Mouse (Mus musculus) right cerebral cortex, postnatal 25 days (tissue): ENCODE measurements around the gene Crat.

Source experiments
- DNase-seq: peaks from one replicate; pipeline ENCODE4 v3.0.0; 2022

Crat gene

DNA sequence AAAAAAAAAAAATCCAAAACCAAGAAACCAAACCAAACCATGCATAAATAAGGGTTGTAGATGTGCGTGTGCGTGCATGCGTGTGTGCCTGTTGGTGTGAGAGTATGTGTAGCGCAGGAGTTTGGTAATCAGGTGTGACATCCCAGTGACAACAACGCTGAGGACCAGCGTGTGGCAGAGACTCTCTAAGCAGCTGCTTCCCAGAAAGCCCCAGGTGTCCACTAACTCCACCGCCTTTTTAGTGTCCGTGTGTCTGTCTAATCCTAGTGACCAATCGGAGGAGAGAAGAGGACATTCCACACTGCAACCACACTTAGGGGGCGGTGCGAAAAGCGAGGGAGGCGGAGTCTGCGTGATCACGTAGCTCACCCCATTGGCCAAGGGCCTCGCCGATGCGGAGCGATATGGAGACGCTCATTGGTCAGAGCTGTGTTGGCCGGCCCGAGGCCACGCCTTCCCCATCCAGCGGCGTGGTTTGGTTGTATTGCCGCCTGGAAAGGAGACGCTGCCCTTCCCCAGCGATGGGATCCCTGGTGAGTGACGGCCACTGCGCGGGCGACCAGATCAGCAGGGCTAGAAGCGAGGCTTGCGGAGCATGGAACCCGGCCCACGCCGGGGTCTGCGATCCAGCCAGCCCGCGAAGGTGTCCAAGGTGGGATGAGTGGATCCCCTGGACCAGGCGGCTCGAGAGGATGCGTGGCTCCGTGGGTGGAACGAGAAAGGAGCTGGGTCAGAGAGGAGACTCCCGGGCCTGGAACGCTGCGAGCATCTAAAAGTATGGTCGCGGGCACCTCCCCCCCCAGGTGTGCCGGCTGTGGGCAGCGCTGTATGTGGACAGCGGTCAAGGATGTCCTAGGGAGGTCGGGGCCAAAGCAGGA, 51.6 kb downstream of the Crat start, which contains the start of gene Miga2:
Miga2 (plus strand) TSS at position 461 of the 878 bp plus-strand sequence.
- peak; percentile 99 for DNase-seq

DNA sequence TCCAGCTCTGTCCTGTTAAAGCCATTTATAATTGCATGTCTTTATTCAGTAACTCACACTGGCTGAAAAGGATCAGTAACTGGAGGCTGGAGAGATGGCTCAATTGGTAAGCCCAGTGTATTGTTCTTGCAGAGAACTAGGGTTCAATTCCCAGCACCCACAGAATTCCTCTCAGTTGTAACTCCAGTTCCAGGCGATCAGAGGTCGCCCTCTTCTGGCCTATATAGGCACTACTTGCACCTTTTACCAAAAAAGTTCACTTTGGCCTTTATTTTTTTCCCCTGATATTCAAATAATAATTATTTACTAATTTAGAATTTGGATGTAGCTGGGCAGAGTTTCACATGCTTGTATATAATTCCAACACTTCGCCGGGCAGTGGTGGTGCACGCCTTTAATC, 52.7 kb downstream of the Crat start:
- no peak for DNase-seq

DNA sequence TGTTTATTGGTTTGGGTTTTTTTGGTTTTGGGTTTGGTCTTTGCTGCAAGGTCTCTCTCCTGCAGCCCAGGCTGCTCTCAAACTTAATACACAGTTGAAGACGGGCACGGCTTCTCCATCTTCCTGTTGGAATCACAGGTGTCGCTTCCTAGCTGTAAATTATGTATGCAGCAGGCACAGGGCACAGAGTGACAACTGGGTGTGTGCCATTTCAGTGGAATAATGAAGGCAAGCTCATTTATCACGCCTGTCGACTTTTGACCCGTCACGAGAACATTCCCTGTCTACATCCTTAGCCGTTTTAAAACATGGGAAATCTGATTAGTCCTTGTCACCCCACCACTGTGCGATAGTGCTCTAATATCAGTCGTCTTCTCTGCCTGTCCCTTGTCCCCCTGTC, 55.0 kb downstream of the Crat start:
- no peak for DNase-seq

DNA sequence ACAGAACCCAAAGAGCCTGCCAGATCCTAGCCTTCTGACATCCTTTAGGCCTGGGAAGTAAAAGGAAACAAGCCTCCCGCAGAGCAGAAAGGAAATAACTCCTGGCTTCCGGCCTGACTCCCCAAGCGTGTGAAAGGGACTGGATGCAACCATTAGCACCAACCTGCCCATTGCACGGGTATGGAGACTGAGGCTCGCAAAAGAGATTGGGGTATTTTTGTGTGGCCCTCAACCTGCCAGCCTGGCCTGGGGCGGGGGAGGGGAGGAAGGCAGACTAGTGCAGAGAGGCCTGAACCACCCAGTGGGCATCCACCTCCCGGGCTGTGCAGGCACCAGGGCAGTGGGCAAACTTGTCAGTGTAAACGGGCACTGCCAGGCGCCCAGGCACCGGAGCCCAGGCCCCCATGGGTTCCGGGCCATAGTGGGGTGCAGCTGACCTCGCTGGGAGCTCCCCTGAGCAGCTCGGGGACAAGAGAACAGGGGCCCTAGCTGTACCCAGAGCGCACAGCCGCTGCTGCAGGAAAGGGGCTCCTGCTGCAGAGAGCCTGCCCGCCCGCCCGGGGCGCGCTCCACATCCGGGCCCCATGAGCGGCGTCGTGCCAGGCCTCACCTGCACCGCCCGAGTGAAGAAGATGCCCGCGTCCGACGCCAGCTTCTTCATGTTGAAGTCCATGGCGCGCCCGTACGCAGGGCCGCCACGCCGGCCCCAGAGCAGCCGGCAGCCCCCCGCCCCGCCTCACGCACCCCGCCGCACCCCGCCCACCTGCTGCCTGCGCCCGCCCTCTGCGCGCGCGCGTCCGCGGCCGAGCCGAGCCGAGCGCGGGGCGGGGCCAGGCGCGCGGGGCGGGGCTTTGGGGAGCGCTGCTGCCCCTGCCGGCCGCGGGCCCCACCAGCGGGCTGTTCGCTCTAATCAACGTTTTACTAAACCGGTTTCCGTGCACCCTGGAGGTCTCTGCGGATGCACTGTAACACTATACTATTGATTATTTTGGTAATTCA, 56.8 kb downstream of the Crat start, which contains the start of gene Sh3glb2:
Sh3glb2 (minus strand) TSS at position 805 of the 999 bp plus-strand sequence.
- DNase-seq: peak; percentile 87

DNA sequence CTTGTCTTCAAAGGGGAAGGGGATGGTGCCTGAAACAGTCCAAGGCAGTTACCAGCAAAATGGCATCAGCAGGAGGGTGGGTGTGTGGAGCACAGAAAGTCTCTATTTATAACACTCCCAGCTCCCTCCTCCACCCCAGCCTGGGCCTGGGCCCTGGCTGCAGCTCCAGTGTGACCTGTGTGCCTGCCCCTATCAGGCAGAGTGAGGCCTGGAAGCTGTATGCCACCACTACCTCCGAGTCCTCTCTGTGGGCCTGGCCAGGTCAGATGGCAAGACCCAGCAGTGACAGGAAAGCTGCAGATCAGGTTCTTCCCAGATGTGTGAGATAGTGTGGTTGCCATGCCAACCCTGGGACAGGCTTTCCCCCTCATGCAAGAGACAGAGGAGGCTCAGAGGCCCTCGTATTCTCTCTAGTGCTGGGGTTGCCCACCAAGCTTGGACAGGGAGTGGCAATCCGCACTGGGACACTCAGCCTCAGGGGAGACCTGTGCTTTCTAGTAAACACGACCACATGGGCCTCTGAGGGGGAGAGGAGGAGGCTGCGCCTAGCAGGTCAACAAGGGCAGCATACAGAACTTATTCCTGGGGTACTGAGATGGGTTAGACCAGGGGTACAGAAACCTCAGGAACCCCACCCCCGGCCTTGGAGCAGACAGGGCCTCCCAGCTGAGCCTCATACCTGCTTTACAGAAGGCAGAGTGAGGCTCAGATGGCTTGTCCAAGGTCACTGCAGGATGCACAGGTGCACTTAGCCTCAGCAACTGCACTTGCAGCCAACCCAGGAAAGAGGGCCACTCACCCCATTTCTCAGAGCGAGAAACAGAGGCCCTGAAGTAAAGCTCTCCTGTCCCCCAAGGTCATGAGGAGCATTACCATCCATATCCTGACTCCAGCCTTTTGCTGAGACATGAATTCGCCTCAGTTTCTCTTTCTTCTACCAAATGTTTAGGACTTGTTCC, 57.8 kb downstream of the Crat start:
- DNase-seq: peak; percentile 52

DNA sequence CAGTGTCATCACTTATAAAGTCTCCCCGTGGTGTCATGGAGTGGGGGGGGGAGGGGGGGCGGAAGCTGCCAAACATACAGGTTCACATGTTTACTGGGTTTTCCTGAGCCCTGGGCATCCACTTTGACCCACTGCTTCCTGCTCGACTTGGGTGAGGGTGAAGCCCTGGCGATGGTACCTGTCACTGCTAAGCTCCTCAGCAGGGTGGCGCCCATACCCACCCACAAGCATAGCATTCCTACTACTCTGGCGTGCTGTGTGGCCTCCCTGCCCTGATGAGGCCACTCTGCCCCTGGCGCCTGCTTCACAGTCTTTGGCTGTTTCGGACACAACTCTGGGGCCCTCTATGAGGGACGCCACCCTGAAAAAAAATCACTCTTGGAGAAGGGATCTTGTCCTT, 58.7 kb downstream of the Crat start:
- DNase-seq: no peak

DNA sequence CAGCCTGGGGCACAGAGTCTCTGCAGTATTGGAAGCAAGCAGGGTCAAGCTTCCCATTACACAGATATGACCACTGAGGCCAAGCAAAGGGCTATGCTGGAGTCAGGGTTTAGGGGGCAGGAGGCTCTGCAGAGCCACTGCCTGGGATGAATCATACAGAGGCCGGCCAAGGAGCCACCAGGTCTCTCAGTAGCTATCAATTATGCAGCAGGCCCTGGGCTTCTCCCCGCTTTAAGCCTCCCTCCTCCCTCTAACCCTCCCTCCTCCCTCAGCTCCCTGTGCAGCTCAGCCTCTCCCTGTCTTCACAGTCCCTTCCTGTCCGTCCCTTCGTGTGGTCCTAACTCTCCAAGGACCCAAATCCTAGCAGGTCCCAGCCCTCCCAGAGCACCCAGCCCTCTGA, 59.3 kb downstream of the Crat start:
- no peak for DNase-seq

DNA sequence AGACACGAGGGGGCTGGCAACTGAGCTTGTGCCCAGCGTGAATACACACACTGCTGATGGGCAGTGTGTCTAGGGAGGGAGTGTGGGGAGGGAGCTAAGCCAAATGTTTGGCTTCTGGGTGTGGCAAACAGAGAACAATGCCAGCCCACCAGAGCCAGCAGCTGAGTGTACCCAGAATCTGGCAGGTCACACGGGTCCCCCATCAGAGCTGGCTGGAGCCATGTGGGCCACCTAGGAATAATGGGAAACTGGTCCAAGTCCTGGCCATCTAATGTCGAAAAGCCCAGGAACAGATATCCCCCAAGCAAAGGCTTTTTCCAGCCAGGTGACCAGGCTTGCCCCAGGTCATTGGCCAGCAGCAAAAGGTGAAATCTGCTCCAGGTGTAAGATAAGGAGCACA, 59.8 kb downstream of the Crat start:
- no peak for DNase-seq

DNA sequence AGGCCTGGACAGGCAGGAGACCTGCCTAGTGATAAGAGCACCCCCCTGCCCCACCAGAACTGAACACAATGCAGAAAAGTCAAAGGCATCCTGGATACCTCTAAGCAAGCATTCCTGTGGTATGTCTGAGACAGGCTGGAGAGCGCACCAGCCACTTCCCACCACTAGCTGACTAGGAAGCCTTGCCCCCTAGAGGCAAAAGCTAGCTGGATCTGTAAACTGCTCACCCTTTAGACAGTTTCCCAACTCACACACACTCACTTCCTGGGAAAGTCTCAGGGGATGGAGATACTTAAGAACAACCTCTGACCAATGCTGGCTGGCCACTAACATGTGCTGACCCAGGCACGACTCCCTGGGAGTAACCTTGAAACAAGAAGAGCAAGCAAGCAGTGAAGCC, 64.5 kb downstream of the Crat start:
- no peak for DNase-seq
